Mouse (Mus musculus) gastrocnemius, postnatal 25 days (tissue): ENCODE results near the gene Amer2. TPM values are rescaled to one million over a fixed set of nuclear protein-coding genes. Genes with fewer than 3 reads are reported as not detected.

ENCODE experiments used
- DNase-seq: peaks from one replicate; pipeline ENCODE4 v3.0.0; 2022
- total RNA-seq, 2 experiments: library from RNA; stranded (reverse); gene quantifications; 1 replicate in 1 of 2; 2 replicates in 1 of 2; pipeline ENCODE4 v1.2.3; 2021

The Amer2 gene
- total RNA-seq, 2 experiments from 2014 or later = 0.03 to 0.05 TPM

- DNase-seq = no peak
Measured at GRCm38 (mm10) chr14:60386591-60387501, 13.8 kb downstream of the Amer2 start.

GRCm38 (mm10) chr14:60388332-60388731 is 15.3 kb downstream of the Amer2 start:
- no peak for DNase-seq

GRCm38 (mm10) chr14:60392202-60392601 is 19.1 kb downstream of the Amer2 start:
- DNase-seq = no peak

- DNase-seq = no peak
Measured at GRCm38 (mm10) chr14:60397321-60397720, 24.3 kb downstream of the Amer2 start.

- DNase-seq = no peak
Measured at GRCm38 (mm10) chr14:60398861-60399260, 25.8 kb downstream of the Amer2 start.

- DNase-seq = no peak
Measured at GRCm38 (mm10) chr14:60403228-60403627, 30.2 kb downstream of the Amer2 start.

- no peak for DNase-seq
Measured at GRCm38 (mm10) chr14:60405829-60406228, 32.8 kb downstream of the Amer2 start.

GRCm38 (mm10) chr14:60406543-60406942 is 33.5 kb downstream of the Amer2 start:
- no peak for DNase-seq

- no peak for DNase-seq
Measured at GRCm38 (mm10) chr14:60407319-60407718, 34.3 kb downstream of the Amer2 start.

- DNase-seq = no peak
Measured at GRCm38 (mm10) chr14:60409702-60410491, 36.8 kb downstream of the Amer2 start.

- no peak for DNase-seq
Measured at GRCm38 (mm10) chr14:60411229-60411628, 38.2 kb downstream of the Amer2 start.

- no peak for DNase-seq
Measured at GRCm38 (mm10) chr14:60414691-60415090, 41.6 kb downstream of the Amer2 start.

GRCm38 (mm10) chr14:60417924-60418323 is 44.9 kb downstream of the Amer2 start:
- no peak for DNase-seq

GRCm38 (mm10) chr14:60422920-60423319 is 49.9 kb downstream of the Amer2 start:
- DNase-seq = no peak

- no peak for DNase-seq
Measured at GRCm38 (mm10) chr14:60424174-60424573, 51.1 kb downstream of the Amer2 start.

GRCm38 (mm10) chr14:60425553-60425952 is 52.5 kb downstream of the Amer2 start:
- DNase-seq = no peak

GRCm38 (mm10) chr14:60427896-60428295 is 54.8 kb downstream of the Amer2 start:
- DNase-seq = no peak

GRCm38 (mm10) chr14:60429513-60429912 is 56.5 kb downstream of the Amer2 start:
- no peak for DNase-seq

GRCm38 (mm10) chr14:60431515-60431914 is 58.5 kb downstream of the Amer2 start:
- no peak for DNase-seq

GRCm38 (mm10) chr14:60432136-60432535 is 59.1 kb downstream of the Amer2 start:
- no peak for DNase-seq

- DNase-seq = no peak
Measured at GRCm38 (mm10) chr14:60435515-60435914, 62.5 kb downstream of the Amer2 start.

- no peak for DNase-seq
Measured at GRCm38 (mm10) chr14:60436364-60436763, 63.3 kb downstream of the Amer2 start.
